Mouse (Mus musculus): ENCODE data around the gene Nfib.

GRCm38 (mm10) chr4:82271547-82271946 lies 434.0 kb downstream of the Nfib start:
- TF ChIP-seq TCF12 (IDR thresholded peaks at IDR 0.05; ENCODE audit: low read depth, low read length) (no peak), EP300 (IDR thresholded peaks at IDR 0.05; ENCODE audit: low read depth in 1 of 2, low read length in 2 of 2) (no peak), GABPA (IDR thresholded peaks at IDR 0.05; ENCODE audit: low read depth, low read length) (no peak), CTCF (IDR thresholded peaks at IDR 0.05 in 2 of 3, conservative IDR thresholded peaks at IDR 0.05 in 1 of 3; ENCODE audit: control insufficient read depth in 1 of 3, insufficient read depth in 1 of 3, low read depth in 2 of 3, low read length in 3 of 3, poor library complexity in 1 of 3, severe bottlenecking in 1 of 3) (no peak), HCFC1 (IDR thresholded peaks at IDR 0.05; ENCODE audit: low read depth, low read length) (no peak), POLR2A (IDR thresholded peaks at IDR 0.05; ENCODE audit: control insufficient read depth in 1 of 2, insufficient read depth in 1 of 2, low read depth in 1 of 2, low read length in 2 of 2, poor library complexity in 1 of 2) (no peak), USF1 (IDR thresholded peaks at IDR 0.05; ENCODE audit: low read depth, low read length) (no peak), ZC3H11A (IDR thresholded peaks at IDR 0.05; ENCODE audit: low read depth, low read length) (no peak), MAX (IDR thresholded peaks at IDR 0.05; ENCODE audit: low read length) (no peak), UBTF (IDR thresholded peaks at IDR 0.05; ENCODE audit: borderline replicate concordance, insufficient read depth, low read depth, low read length) (no peak), GATA1 (IDR thresholded peaks at IDR 0.05; ENCODE audit: low read depth, low read length) (no peak)
